Mouse (Mus musculus): ENCODE data around the gene Snai3. TPM values are rescaled to one million over a fixed set of nuclear protein-coding genes. Genes with fewer than 3 reads are reported as not detected.

Gene Snai3
- total RNA-seq (2023): 9.0 TPM

GRCm38 (mm10) chr8:122460524-122461472, at the start of gene Snai3:
TSS of gene Snai3 (minus strand) at chr8:122460733.

GRCm38 (mm10) chr8:122475580-122476320, 15.2 kb upstream of the Snai3 start, which contains the start of the genes Rnf166 and Ctu2:
TSS of gene Rnf166 (minus strand) at chr8:122476064.
TSS of gene Ctu2 (plus strand) at chr8:122476143.

GRCm38 (mm10) chr8:122443262-122444006, 17.1 kb downstream of the Snai3 start, which contains the start of gene Mvd:
TSS of gene Mvd (minus strand) at chr8:122443422.

GRCm38 (mm10) chr8:122432443-122433268, 27.9 kb downstream of the Snai3 start, which contains the start of gene Cyba:
TSS of gene Cyba (minus strand) at chr8:122432930.

GRCm38 (mm10) chr8:122421376-122422070, 39.0 kb downstream of the Snai3 start, which contains the start of gene Il17c:
TSS of gene Il17c (plus strand) at chr8:122422020.

Other genes starting within 250 kb of the Snai3 start
- 37.6 TPM for gene Zfpm1, start 178.6 kb downstream of the Snai3 start, total RNA-seq (2023)
- gene Trhr2, start 100.0 kb downstream of the Snai3 start, total RNA-seq (2023): not detected
- gene Zc3h18, start 84.1 kb downstream of the Snai3 start, total RNA-seq (2023): 94.7 TPM
- not detected for gene Il17c, start 38.7 kb downstream of the Snai3 start, total RNA-seq (2023)
- gene Cyba, start 27.8 kb downstream of the Snai3 start, total RNA-seq (2023): 140 TPM
- 11.3 TPM for gene Mvd, start 17.3 kb downstream of the Snai3 start, total RNA-seq (2023)
- 99.1 TPM for gene Rnf166, start 15.3 kb upstream of the Snai3 start, total RNA-seq (2023)
- gene Ctu2, start 15.4 kb upstream of the Snai3 start, total RNA-seq (2023): 51.0 TPM
- 43.8 TPM for gene Piezo1, start 90.6 kb upstream of the Snai3 start, total RNA-seq (2023)
- gene Cdt1, start 107.3 kb upstream of the Snai3 start, total RNA-seq (2023): 75.3 TPM
- 96.5 TPM for gene Aprt, start 116.2 kb upstream of the Snai3 start, total RNA-seq (2023)
- gene Galns, start 150.7 kb upstream of the Snai3 start, total RNA-seq (2023): 13.4 TPM
- 42.0 TPM for gene Trappc2l, start 150.9 kb upstream of the Snai3 start, total RNA-seq (2023)
- not detected for gene Pabpn1l, start 162.0 kb upstream of the Snai3 start, total RNA-seq (2023)
- gene Cbfa2t3, start 238.4 kb upstream of the Snai3 start, total RNA-seq (2023): 6.0 TPM

Measured in CD8-positive naive resting alpha-beta T cell, adult 57 days (primary cell).